Mouse (Mus musculus) bone marrow macrophage, adult 2 months (primary cell): ENCODE measurements around the gene Grhl1. TPM values are rescaled to one million over a fixed set of nuclear protein-coding genes. Genes with fewer than 3 reads are reported as not detected.

Experiments
- H3K27ac ChIP-seq: 2 replicates; pipeline ENCODE4 v1.5.1; 2012; ENCODE audit warnings: low read depth, low read length; ENCODE audit not compliant: insufficient read depth
- H3K4me1 ChIP-seq: 2 replicates; pipeline ENCODE4 v1.6.1; 2012; ENCODE audit warnings: low read length; ENCODE audit not compliant: control insufficient read depth, insufficient read depth
- H3K4me3 ChIP-seq: 2 replicates; pipeline ENCODE4 v1.5.1; 2012; ENCODE audit warnings: mild to moderate bottlenecking, low read length, moderate library complexity; ENCODE audit not compliant: insufficient read depth
- CTCF ChIP-seq: IDR thresholded peaks from 2 replicates; pipeline ENCODE4 v1.5.1; 2012; ENCODE audit warnings: low read depth, mild to moderate bottlenecking, low read length, moderate library complexity
- POLR2A ChIP-seq: IDR thresholded peaks from 2 replicates; pipeline ENCODE4 v1.6.1; 2012; ENCODE audit warnings: mild to moderate bottlenecking, low read depth, low read length, borderline replicate concordance
- polyA plus RNA-seq: library from polyadenylated mRNA; stranded (reverse); fragments of >200 nt; gene quantifications from 2 replicates; pipeline ENCODE4 v1.2.4, GENCODE M21; 2012; ENCODE audit not compliant: missing spikeins, insufficient read depth, insufficient read length

Gene Grhl1
- polyA plus RNA-seq, 1 experiment = not detected

- H3K4me3 ChIP-seq = no peak overlapping the region
- TF ChIP-seq CTCF = no peak
- no peak for TF ChIP-seq POLR2A
- H3K4me1 ChIP-seq = no peaks in the 10 kb centered on the region
Observed at GRCm38 (mm10) chr12:24612591-24612990, 40.5 kb downstream of the Grhl1 start.

GRCm38 (mm10) chr12:24614452-24615075 lies 42.5 kb downstream of the Grhl1 start:
- TF ChIP-seq POLR2A (no peak), CTCF (no peak)
- Histone ChIP-seq H3K4me3 (no peak overlapping the region), H3K4me1 (no peaks in the 10 kb centered on the region), H3K27ac (no peak overlapping the region)

More at GRCm38 (mm10) chr12:24612591-24612990, 40.5 kb downstream of the Grhl1 start:
- no peak overlapping the region for H3K27ac ChIP-seq

- TF ChIP-seq CTCF = no peak
- TF ChIP-seq POLR2A = no peak
Observed at GRCm38 (mm10) chr12:24615140-24615539, 43.1 kb downstream of the Grhl1 start.

GRCm38 (mm10) chr12:24619436-24619835 lies 47.4 kb downstream of the Grhl1 start:
- Histone ChIP-seq H3K4me3 (no peak overlapping the region), H3K27ac (no peak overlapping the region), H3K4me1 (no peaks in the 10 kb centered on the region)
- TF ChIP-seq POLR2A = no peak
- TF ChIP-seq CTCF = no peak

More at GRCm38 (mm10) chr12:24615140-24615539, 43.1 kb downstream of the Grhl1 start:
- Histone ChIP-seq H3K27ac (no peak overlapping the region), H3K4me1 (no peaks in the 10 kb centered on the region), H3K4me3 (no peak overlapping the region)

- Histone ChIP-seq H3K4me3 (no peak overlapping the region), H3K27ac (no peak overlapping the region), H3K4me1 (no peaks in the 10 kb centered on the region)
- TF ChIP-seq CTCF (no peak), POLR2A (no peak)
Observed at GRCm38 (mm10) chr12:24623486-24624251, 51.6 kb downstream of the Grhl1 start.

- no peak for TF ChIP-seq CTCF
- no peak for TF ChIP-seq POLR2A
- no peak overlapping the region for H3K4me3 ChIP-seq
- H3K27ac ChIP-seq = no peak overlapping the region
- H3K4me1 ChIP-seq = no peaks in the 10 kb centered on the region
Observed at GRCm38 (mm10) chr12:24626401-24626800, 54.3 kb downstream of the Grhl1 start.

GRCm38 (mm10) chr12:24627215-24627614 lies 55.1 kb downstream of the Grhl1 start:
- Histone ChIP-seq H3K27ac (no peak overlapping the region), H3K4me1 (no peaks in the 10 kb centered on the region)

GRCm38 (mm10) chr12:24630220-24630619 lies 58.1 kb downstream of the Grhl1 start:
- TF ChIP-seq POLR2A = no peak
- no peak overlapping the region for H3K27ac ChIP-seq
- peaks cover 12% of the 10 kb centered on the region for H3K4me1 ChIP-seq
- no peak overlapping the region for H3K4me3 ChIP-seq

More at GRCm38 (mm10) chr12:24627215-24627614, 55.1 kb downstream of the Grhl1 start:
- TF ChIP-seq CTCF (no peak), POLR2A (no peak)
- H3K4me3 ChIP-seq = no peak overlapping the region

GRCm38 (mm10) chr12:24632404-24632803 lies 60.3 kb downstream of the Grhl1 start:
- Histone ChIP-seq H3K4me3 (no peak overlapping the region), H3K4me1 (peaks cover 12% of the 10 kb centered on the region), H3K27ac (no peak overlapping the region)
- no peak for TF ChIP-seq POLR2A
- no peak for TF ChIP-seq CTCF

- Histone ChIP-seq H3K27ac (no peak overlapping the region), H3K4me3 (no peak overlapping the region), H3K4me1 (peaks cover 12% of the 10 kb centered on the region)
- TF ChIP-seq CTCF = no peak
- TF ChIP-seq POLR2A = no peak
Observed at GRCm38 (mm10) chr12:24633753-24634191, 61.7 kb downstream of the Grhl1 start.
